Mouse (Mus musculus): ENCODE measurements around the gene Lgmn. TPM values are rescaled to one million over a fixed set of nuclear protein-coding genes. Genes with fewer than 3 reads are reported as not detected.

The Lgmn gene
- polyA plus RNA-seq, 3 experiments from 2014 or later = 14.6 to 15.5 (median 15.4) TPM

- ATAC-seq = peak; percentile 79
These were observed 52.2 kb downstream of the Lgmn start for GRCm38 (mm10) chr12:102387219-102387917.

- ATAC-seq = peak; percentile 57
These were observed 54.8 kb downstream of the Lgmn start for GRCm38 (mm10) chr12:102384819-102385218.

GRCm38 (mm10) chr12:102383288-102383687, 56.3 kb downstream of the Lgmn start:
- ATAC-seq = no peak

GRCm38 (mm10) chr12:102382180-102382579, 57.4 kb downstream of the Lgmn start:
- no peak for ATAC-seq

GRCm38 (mm10) chr12:102372322-102372721, 67.3 kb downstream of the Lgmn start:
- no peak for ATAC-seq

GRCm38 (mm10) chr12:102370931-102371500, 68.6 kb downstream of the Lgmn start:
- ATAC-seq = peak; percentile 74

GRCm38 (mm10) chr12:102369488-102370235, 70.0 kb downstream of the Lgmn start:
- no peak for ATAC-seq

GRCm38 (mm10) chr12:102368556-102368955, 71.1 kb downstream of the Lgmn start:
- ATAC-seq = peak; percentile 24

GRCm38 (mm10) chr12:102368066-102368465, 71.5 kb downstream of the Lgmn start:
- ATAC-seq = peak; percentile 82

- ATAC-seq = no peak
These were observed 72.5 kb downstream of the Lgmn start for GRCm38 (mm10) chr12:102367075-102367474.

GRCm38 (mm10) chr12:102366126-102366816, 73.3 kb downstream of the Lgmn start:
- no peak for ATAC-seq

GRCm38 (mm10) chr12:102365016-102365415, 74.6 kb downstream of the Lgmn start:
- ATAC-seq = no peak

- ATAC-seq = no peak
These were observed 78.1 kb downstream of the Lgmn start for GRCm38 (mm10) chr12:102361189-102362161.

GRCm38 (mm10) chr12:102359390-102359789, 80.2 kb downstream of the Lgmn start:
- no peak for ATAC-seq

- no peak for ATAC-seq
These were observed 82.8 kb downstream of the Lgmn start for GRCm38 (mm10) chr12:102356781-102357180.

- no peak for ATAC-seq
These were observed 83.8 kb downstream of the Lgmn start for GRCm38 (mm10) chr12:102355784-102356183.

- no peak for ATAC-seq
These were observed 85.3 kb downstream of the Lgmn start for GRCm38 (mm10) chr12:102354126-102354984.

- peak; percentile 91 for ATAC-seq
These were observed 88.6 kb downstream of the Lgmn start for GRCm38 (mm10) chr12:102350997-102351396.

GRCm38 (mm10) chr12:102348447-102348846, 91.2 kb downstream of the Lgmn start:
- ATAC-seq = no peak

- no peak for ATAC-seq
These were observed 93.1 kb downstream of the Lgmn start for GRCm38 (mm10) chr12:102346507-102346906.
